Mouse (Mus musculus) monocyte, adult 5-6 weeks (primary cell): ENCODE results near the gene Paxx. TPM values are rescaled to one million over a fixed set of nuclear protein-coding genes. Genes with fewer than 3 reads are reported as not detected.
"Not testable (repeated sequence)": the region's sequence is repeated elsewhere in the genome, so short reads cannot be mapped to it uniquely, and the experiment has no call there.

Experiments
- ATAC-seq: fragments of 153-309, 156-312 bp; replicated peaks from 2 replicates; pipeline ENCODE4 v1.8.0; 2017; ENCODE audit warnings: mild to moderate bottlenecking; ENCODE audit not compliant: low TSS enrichment, insufficient number of reproducible peaks, severe bottlenecking, poor library complexity, low FRiP score
- total RNA-seq: library from RNA; stranded (forward); fragments of 200-1000, 200-491, 200-594 nt; gene quantifications from 3 replicates; pipeline ENCODE4 v1.2.3, GENCODE M21; 2017

Gene Paxx
- total RNA-seq, 1 experiment from 2014 or later: 21.4 TPM

GRCm38 (mm10) chr2:25426721-25427191 lies 34.1 kb downstream of the Paxx start:
- peak; percentile 31 for ATAC-seq

- no peak for ATAC-seq
Observed at GRCm38 (mm10) chr2:25425481-25425880, 35.4 kb downstream of the Paxx start.

- ATAC-seq: no peak
Observed at GRCm38 (mm10) chr2:25423626-25424025, 37.3 kb downstream of the Paxx start.

- peak; percentile 64 for ATAC-seq
Observed at GRCm38 (mm10) chr2:25422587-25423410, 38.1 kb downstream of the Paxx start, which contains the start of gene Fut7. Gene Fut7 (plus strand): TSS chr2:25423267.

GRCm38 (mm10) chr2:25421896-25422295 lies 39.0 kb downstream of the Paxx start:
- ATAC-seq: no peak; the same call in 1 of the 2 replicates

- no peak for ATAC-seq
Observed at GRCm38 (mm10) chr2:25417426-25417825, 43.5 kb downstream of the Paxx start.

- ATAC-seq: not testable (repeated sequence)
Observed at GRCm38 (mm10) chr2:25413436-25413835, 47.5 kb downstream of the Paxx start.

- ATAC-seq: no peak
Observed at GRCm38 (mm10) chr2:25408908-25409307, 52.0 kb downstream of the Paxx start.

Other genes starting within 250 kb of the Paxx start
- gene Nelfb, start 249.6 kb downstream of the Paxx start, total RNA-seq: 82.8 to 113 TPM (median 105 TPM) in 3 replicates
- gene Stpg3, start 246.5 kb downstream of the Paxx start, total RNA-seq: not detected in 3 replicates
- gene Fam166a, start 242.3 kb downstream of the Paxx start, total RNA-seq: not detected in 3 replicates
- 161 to 206 TPM (median 166 TPM) in 3 replicates for gene Tubb4b, start 236.4 kb downstream of the Paxx start, total RNA-seq
- gene Slc34a3, start 226.7 kb downstream of the Paxx start, total RNA-seq: not detected in 3 replicates
- not detected in 3 replicates for gene Rnf224, start 224.3 kb downstream of the Paxx start, total RNA-seq
- gene Rnf208, start 218.8 kb downstream of the Paxx start, total RNA-seq: not detected in 3 replicates
- not detected in 3 replicates for gene Cysrt1, start 218.6 kb downstream of the Paxx start, total RNA-seq
- gene AL732309.1, start 214.2 kb downstream of the Paxx start, total RNA-seq: 4.5 to 4.9 TPM in 2 of 3 replicates, not detected in the other
- 12.2 to 16.8 TPM (median 15.6 TPM) in 3 replicates for gene Tmem203, start 205.7 kb downstream of the Paxx start, total RNA-seq
- gene Tprn, start 198.5 kb downstream of the Paxx start, total RNA-seq: 7.1 to 9.2 TPM (median 8.4 TPM) in 3 replicates
- 31.8 to 50.4 TPM (median 32.4 TPM) in 3 replicates for gene Ssna1, start 188.7 kb downstream of the Paxx start, total RNA-seq
- gene Anapc2, start 188.6 kb downstream of the Paxx start, total RNA-seq: 42.6 to 64.9 TPM (median 43.8 TPM) in 3 replicates
- not detected in 3 replicates for gene Tmem210, start 172.9 kb downstream of the Paxx start, total RNA-seq
- gene Lrrc26, start 171.2 kb downstream of the Paxx start, total RNA-seq: not detected in 3 replicates
- 0.49 TPM in 1 of 3 replicates, not detected in the others for gene Grin1, start 141.9 kb downstream of the Paxx start, total RNA-seq
- gene Man1b1, start 128.8 kb downstream of the Paxx start, total RNA-seq: 31.6 to 66.4 TPM (median 33.3 TPM) in 3 replicates
- 24.8 to 101 TPM (median 57.4 TPM) in 3 replicates for gene Dpp7, start 104.7 kb downstream of the Paxx start, total RNA-seq
- gene Uap1l1, start 95.4 kb downstream of the Paxx start, total RNA-seq: 6.6 to 19.5 TPM (median 12.9 TPM) in 3 replicates
- 4.3 TPM in 1 of 3 replicates, not detected in the others for gene Sapcd2, start 88.8 kb downstream of the Paxx start, total RNA-seq
- gene Entpd2, start 65.2 kb downstream of the Paxx start, total RNA-seq: not detected in 3 replicates
- not detected in 3 replicates for gene Npdc1, start 61.7 kb downstream of the Paxx start, total RNA-seq
- 8.9 to 13.9 TPM (median 11.0 TPM) in 3 replicates for gene Fut7, start 37.8 kb downstream of the Paxx start, total RNA-seq
- 16.8 to 46.8 TPM (median 17.5 TPM) in 3 replicates for gene Abca2, start 32.4 kb downstream of the Paxx start, total RNA-seq
- not detected in 3 replicates for gene Clic3, start 4.3 kb downstream of the Paxx start, total RNA-seq
- not detected in 3 replicates for gene Ptgds, start 9.0 kb upstream of the Paxx start, total RNA-seq
- not detected in 3 replicates for gene Lcn12, start 32.8 kb upstream of the Paxx start, total RNA-seq
- gene Fbxw5, start 39.7 kb upstream of the Paxx start, total RNA-seq: 33.3 to 58.1 TPM (median 38.6 TPM) in 3 replicates
- not detected in 3 replicates for gene C8g, start 40.6 kb upstream of the Paxx start, total RNA-seq
- 16.6 to 29.4 TPM (median 18.0 TPM) in 3 replicates for gene Traf2, start 85.8 kb upstream of the Paxx start, total RNA-seq
- 80.0 to 121 TPM (median 114 TPM) in 3 replicates for gene Edf1, start 96.8 kb upstream of the Paxx start, total RNA-seq
- 2.8 to 6.2 TPM in 2 of 3 replicates, not detected in the other for gene Mamdc4, start 113.8 kb upstream of the Paxx start, total RNA-seq
- gene Phpt1, start 114.1 kb upstream of the Paxx start, total RNA-seq: 0.67 to 1.9 TPM (median 1.1 TPM) in 3 replicates
- gene Ajm1, start 120.7 kb upstream of the Paxx start, total RNA-seq: 0.10 TPM in 1 of 3 replicates, not detected in the others
- 42.7 to 71.6 TPM (median 51.7 TPM) in 3 replicates for gene Rabl6, start 147.4 kb upstream of the Paxx start, total RNA-seq
- not detected in 3 replicates for gene Ccdc183, start 156.6 kb upstream of the Paxx start, total RNA-seq
- gene Tmem141, start 160.9 kb upstream of the Paxx start, total RNA-seq: 12.4 to 19.4 TPM (median 14.3 TPM) in 3 replicates
- gene Fcna, start 166.9 kb upstream of the Paxx start, total RNA-seq: not detected in 3 replicates
- gene Lcn8, start 192.0 kb upstream of the Paxx start, total RNA-seq: not detected in 3 replicates
- gene Lcn5, start 196.9 kb upstream of the Paxx start, total RNA-seq: not detected in 3 replicates
- gene Lcn6, start 215.7 kb upstream of the Paxx start, total RNA-seq: not detected in 3 replicates
- not detected in 3 replicates for gene Lcn10, start 221.6 kb upstream of the Paxx start, total RNA-seq
- gene Obp2a, start 238.9 kb upstream of the Paxx start, total RNA-seq: not detected in 3 replicates
- 1.5 to 4.4 TPM (median 3.9 TPM) in 3 replicates for gene Bmyc, start 245.6 kb upstream of the Paxx start, total RNA-seq